Mouse (Mus musculus) neural tube, embryonic 14.5 days (tissue): Measurements from ENCODE around the gene Sppl2a. TPM values are rescaled to one million over a fixed set of nuclear protein-coding genes. Genes with fewer than 3 reads are reported as not detected.

Experiments used
- ATAC-seq: fragments of 200-750 bp; cut with Nextera tagmentation; 2 replicates; pipeline ENCODE4 v1.8.0; 2017; ENCODE audit warnings: low read depth, mild to moderate bottlenecking, moderate TSS enrichment, moderate library complexity
- H3K27ac ChIP-seq: fragments of 300-500 bp; sonication (generic); 2 replicates; pipeline ENCODE4 v1.5.1; 2014; ENCODE audit warnings: low read depth, mild to moderate bottlenecking, control low read depth, low read length, moderate library complexity, mixed read lengths
- H3K27me3 ChIP-seq: fragments of 300-500 bp; sonication (generic); 2 replicates; pipeline ENCODE4 v1.6.1; 2014; ENCODE audit warnings: low read length; ENCODE audit not compliant: control insufficient read depth, insufficient read depth
- H3K36me3 ChIP-seq: fragments of 300-500 bp; sonication (generic); 2 replicates; pipeline ENCODE4 v1.6.1; 2014; ENCODE audit warnings: low read length, mixed read lengths; ENCODE audit not compliant: control insufficient read depth, insufficient read depth
- H3K4me1 ChIP-seq: fragments of 300-500 bp; sonication (generic); 2 replicates; pipeline ENCODE4 v1.6.1; 2014; ENCODE audit warnings: low read length; ENCODE audit not compliant: control insufficient read depth, insufficient read depth
- H3K4me2 ChIP-seq: fragments of 300-500 bp; sonication (generic); 2 replicates; pipeline ENCODE4 v1.6.1; 2014; ENCODE audit warnings: mild to moderate bottlenecking, low read depth, low read length, control low read depth
- H3K4me3 ChIP-seq: fragments of 300-500 bp; sonication (generic); 2 replicates; pipeline ENCODE4 v1.5.1; 2014; ENCODE audit warnings: low read depth, low read length, control low read depth, mixed read lengths
- H3K9ac ChIP-seq: fragments of 300-500 bp; sonication (generic); replicated peaks from 2 replicates; pipeline ENCODE4 v1.6.1; 2014; ENCODE audit warnings: low read depth, mild to moderate bottlenecking, control low read depth, low read length, mixed read lengths
- H3K9me3 ChIP-seq: fragments of 300-500 bp; sonication (generic); 2 replicates; pipeline ENCODE4 v1.6.1; 2016; ENCODE audit warnings: low read length; ENCODE audit not compliant: control insufficient read depth
- WGBS: fragments of 180-500 bp; shearing (Covaris S2); extraction: QIAGEN DNeasy Blood & Tissue Kit; methylation state at CpG from one replicate; pipeline ENCODE4 v1.1.7; 2014; 5-methylcytosine and 5-hydroxymethylcytosine counted together
- polyA plus RNA-seq: library from polyadenylated mRNA; unstranded; fragments of >200 nt; fragmentation: Nextera tagmentation; extraction: Ambion mirVana; gene quantifications from 2 replicates; pipeline ENCODE4 v1.2.1, GENCODE M21; 2014

Gene Sppl2a
- polyA plus RNA-seq, 1 experiment from 2014 or later, result 40.5 TPM

DNA sequence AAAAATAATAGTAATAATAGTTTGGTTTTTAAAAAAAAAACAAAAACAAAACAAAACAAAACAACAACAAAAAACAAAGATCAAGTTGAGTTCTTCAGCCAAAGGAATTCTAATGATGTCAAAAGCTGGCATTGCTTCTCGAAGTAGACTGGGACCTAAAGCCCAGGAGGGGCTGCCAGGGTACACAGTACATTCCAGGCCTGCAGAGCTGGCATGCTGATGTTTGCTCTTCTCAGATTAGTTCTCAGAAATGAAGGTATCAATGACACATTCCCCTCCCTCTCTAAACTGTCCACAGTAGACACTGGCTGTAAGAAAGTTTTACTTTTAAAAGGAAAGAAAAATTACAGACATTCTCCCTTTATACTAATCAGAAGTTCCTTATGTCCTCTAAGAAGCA, 16.8 kb downstream of the Sppl2a start:
- no peak for ATAC-seq
- no peak overlapping the region for H3K4me3 ChIP-seq
- no peak overlapping the region for H3K4me2 ChIP-seq
- 76% methylated on average over 1 of the region's 1 CpGs for WGBS
- H3K27ac ChIP-seq, result no peak overlapping the region
- no peaks in the 10 kb centered on the region for H3K4me1 ChIP-seq
- H3K36me3 ChIP-seq, result peaks cover 48% of the 10 kb centered on the region
- H3K9ac ChIP-seq, result no peak overlapping the region
- H3K27me3 ChIP-seq, result no peaks in the 10 kb centered on the region
- H3K9me3 ChIP-seq, result no peaks in the 10 kb centered on the region

DNA sequence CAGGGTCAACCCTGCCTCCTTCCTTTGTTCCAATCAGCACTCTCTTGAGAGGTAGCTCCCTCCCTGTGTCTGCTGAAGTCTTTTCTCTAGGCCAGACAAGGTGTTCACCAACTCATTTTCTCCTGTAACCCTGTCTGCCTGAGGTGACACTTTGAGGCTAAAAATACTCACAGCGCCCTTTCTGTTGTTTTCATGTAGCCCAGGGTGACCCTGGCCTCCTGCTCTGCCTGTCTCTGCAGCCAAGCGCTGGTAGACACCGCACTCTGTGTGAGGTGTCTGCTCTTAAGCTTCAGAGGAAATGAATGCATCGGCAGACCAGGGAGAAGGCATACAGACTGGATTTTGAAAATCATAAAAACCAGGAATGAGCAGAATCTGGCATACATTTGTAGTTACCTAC, 18.9 kb downstream of the Sppl2a start:
- no peak overlapping the region for H3K4me2 ChIP-seq
- ATAC-seq, result no peak
- WGBS, result 60% methylated on average over 4 of the region's 4 CpGs
- no peak overlapping the region for H3K27ac ChIP-seq
- H3K9ac ChIP-seq, result no peak overlapping the region
- H3K4me1 ChIP-seq, result no peaks in the 10 kb centered on the region
- no peaks in the 10 kb centered on the region for H3K9me3 ChIP-seq
- peaks cover 33% of the 10 kb centered on the region for H3K36me3 ChIP-seq
- H3K27me3 ChIP-seq, result no peaks in the 10 kb centered on the region
- H3K4me3 ChIP-seq, result no peak overlapping the region

DNA sequence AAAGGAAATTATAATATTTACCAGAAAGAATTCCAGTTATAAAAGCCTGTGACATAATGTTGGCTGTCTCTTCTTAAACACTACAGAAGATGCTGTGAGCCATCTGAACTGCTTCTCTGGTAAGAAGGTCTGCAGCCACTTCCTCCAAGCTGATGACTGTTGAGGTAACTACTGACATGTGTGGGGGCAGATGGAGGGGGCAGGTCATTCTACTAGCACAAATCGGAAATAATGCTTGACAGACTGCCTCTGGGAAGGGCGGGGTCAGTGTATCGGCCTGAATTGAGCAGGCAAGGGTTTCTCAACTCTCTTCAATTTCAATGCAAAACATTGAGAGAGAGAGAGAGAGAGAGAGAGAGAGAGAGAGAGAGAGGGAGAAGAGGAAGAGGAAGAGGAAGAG, 28.9 kb downstream of the Sppl2a start:
- Histone ChIP-seq H3K9ac (no peak overlapping the region), H3K4me1 (no peaks in the 10 kb centered on the region), H3K4me2 (no peak overlapping the region), H3K27ac (no peak overlapping the region), H3K27me3 (no peaks in the 10 kb centered on the region), H3K4me3 (no peak overlapping the region), H3K36me3 (no peaks in the 10 kb centered on the region), H3K9me3 (no peaks in the 10 kb centered on the region)
- WGBS, result 86% methylated on average over 3 of the region's 3 CpGs
- ATAC-seq, result no peak

DNA sequence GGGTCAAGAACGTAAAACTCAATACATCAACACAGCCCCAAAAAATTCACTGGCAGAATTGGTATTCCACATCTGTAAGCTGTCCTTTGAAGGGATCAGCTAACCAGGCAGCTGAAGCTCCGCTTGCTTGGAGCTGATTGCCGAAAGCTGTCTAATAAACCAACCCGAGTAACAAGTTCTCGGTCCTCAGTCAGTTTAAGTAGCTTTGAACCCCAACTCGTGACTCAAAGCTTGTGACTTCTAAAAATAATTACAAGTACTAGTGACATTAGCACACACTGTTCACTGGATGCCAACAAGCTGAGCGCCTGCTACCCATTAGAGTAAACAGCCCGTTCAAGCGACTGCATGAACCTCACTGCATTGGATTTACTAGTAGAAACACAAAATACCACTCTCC, 35.5 kb downstream of the Sppl2a start:
- H3K9me3 ChIP-seq, result no peaks in the 10 kb centered on the region
- H3K4me1 ChIP-seq, result no peaks in the 10 kb centered on the region
- H3K27ac ChIP-seq, result no peak overlapping the region
- peaks cover 4% of the 10 kb centered on the region; the same call in 1 of the 2 replicates for H3K36me3 ChIP-seq
- H3K4me3 ChIP-seq, result no peak overlapping the region
- H3K9ac ChIP-seq, result no peak overlapping the region
- ATAC-seq, result no peak
- 92% methylated on average over 9 of the region's 9 CpGs for WGBS
- H3K27me3 ChIP-seq, result no peaks in the 10 kb centered on the region
- H3K4me2 ChIP-seq, result no peak overlapping the region

DNA sequence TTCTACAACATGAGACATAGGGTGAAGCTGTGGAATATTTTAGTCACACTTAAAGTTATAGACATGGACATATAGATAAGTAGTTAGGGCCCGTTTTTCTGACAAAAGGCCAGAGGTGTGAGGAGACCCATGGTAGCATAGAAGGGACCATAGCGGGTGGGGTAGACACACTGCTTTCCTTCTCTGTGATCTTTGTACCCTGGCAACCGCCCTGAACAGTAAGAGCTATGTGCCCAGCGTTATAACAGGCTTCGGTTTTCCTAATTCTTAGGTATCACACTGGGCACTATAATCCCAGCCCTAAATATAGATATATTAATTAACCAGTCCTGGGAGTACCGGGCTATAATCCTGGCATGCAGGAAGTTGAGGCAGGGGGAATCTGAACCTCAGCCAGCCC, 36.1 kb downstream of the Sppl2a start:
- no peak overlapping the region for H3K4me3 ChIP-seq
- no peaks in the 10 kb centered on the region for H3K4me1 ChIP-seq
- no peak for ATAC-seq
- H3K9ac ChIP-seq, result no peak overlapping the region
- 91% methylated on average over 6 of the region's 6 CpGs for WGBS
- no peaks in the 10 kb centered on the region for H3K9me3 ChIP-seq
- H3K4me2 ChIP-seq, result no peak overlapping the region
- no peak overlapping the region for H3K27ac ChIP-seq
- H3K36me3 ChIP-seq, result peaks cover 7% of the 10 kb centered on the region; the same call in 1 of the 2 replicates
- H3K27me3 ChIP-seq, result no peaks in the 10 kb centered on the region

DNA sequence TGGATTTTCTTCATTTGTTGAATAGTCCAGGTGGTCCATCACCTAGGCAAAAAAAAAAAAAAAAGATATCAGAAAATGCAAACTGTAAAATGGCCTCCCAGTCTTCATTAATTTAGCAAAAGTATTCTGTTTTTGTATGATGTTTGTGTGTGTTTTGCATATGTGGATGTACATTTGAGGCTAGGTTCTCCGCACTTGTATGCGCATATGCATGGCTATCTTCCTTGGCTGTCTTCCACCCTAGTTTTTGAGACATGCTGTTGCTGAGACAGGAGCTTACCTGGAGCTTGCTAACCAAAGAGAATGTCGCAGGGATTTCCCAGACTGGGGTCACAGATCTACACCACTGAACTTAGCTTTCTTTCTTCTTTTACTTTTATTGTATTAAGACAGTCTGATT, 38.8 kb downstream of the Sppl2a start:
- ATAC-seq, result no peak
- H3K9me3 ChIP-seq, result no peaks in the 10 kb centered on the region

DNA sequence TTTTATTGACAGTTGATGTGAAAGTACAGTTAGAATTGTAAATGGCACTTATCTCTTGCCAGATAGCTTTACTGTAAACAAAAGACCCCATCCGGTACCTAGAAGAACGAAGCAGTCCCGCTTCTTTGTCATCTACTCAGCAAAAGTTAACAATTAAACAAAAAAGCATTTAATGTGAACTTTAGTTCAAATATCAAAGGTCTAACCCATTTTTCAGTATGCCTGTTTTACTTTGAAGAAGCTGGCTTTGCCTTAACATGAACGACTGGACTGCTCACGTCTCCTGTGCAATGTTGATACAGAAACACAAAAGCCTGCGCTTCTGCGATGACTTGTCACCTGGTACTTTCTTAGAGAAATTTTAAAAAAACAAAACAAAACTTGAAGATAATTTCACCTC, 40.7 kb downstream of the Sppl2a start:
- H3K4me1 ChIP-seq, result no peaks in the 10 kb centered on the region
- H3K36me3 ChIP-seq, result peaks cover 7% of the 10 kb centered on the region; the same call in 1 of the 2 replicates
- no peak overlapping the region for H3K4me2 ChIP-seq
- no peaks in the 10 kb centered on the region for H3K9me3 ChIP-seq
- H3K9ac ChIP-seq, result no peak overlapping the region
- ATAC-seq, result no peak
- no peak overlapping the region for H3K27ac ChIP-seq
- 93% methylated on average over 7 of the region's 7 CpGs for WGBS
- H3K27me3 ChIP-seq, result no peaks in the 10 kb centered on the region
- no peak overlapping the region for H3K4me3 ChIP-seq

More for the DNA sequence above, 38.8 kb downstream of the Sppl2a start:
- Histone ChIP-seq H3K36me3 (peaks cover 7% of the 10 kb centered on the region; the same call in 1 of the 2 replicates), H3K27ac (no peak overlapping the region), H3K4me2 (no peak overlapping the region), H3K27me3 (no peaks in the 10 kb centered on the region), H3K4me1 (no peaks in the 10 kb centered on the region), H3K9ac (no peak overlapping the region), H3K4me3 (no peak overlapping the region)
- WGBS, result 94% methylated on average over 3 of the region's 3 CpGs

DNA sequence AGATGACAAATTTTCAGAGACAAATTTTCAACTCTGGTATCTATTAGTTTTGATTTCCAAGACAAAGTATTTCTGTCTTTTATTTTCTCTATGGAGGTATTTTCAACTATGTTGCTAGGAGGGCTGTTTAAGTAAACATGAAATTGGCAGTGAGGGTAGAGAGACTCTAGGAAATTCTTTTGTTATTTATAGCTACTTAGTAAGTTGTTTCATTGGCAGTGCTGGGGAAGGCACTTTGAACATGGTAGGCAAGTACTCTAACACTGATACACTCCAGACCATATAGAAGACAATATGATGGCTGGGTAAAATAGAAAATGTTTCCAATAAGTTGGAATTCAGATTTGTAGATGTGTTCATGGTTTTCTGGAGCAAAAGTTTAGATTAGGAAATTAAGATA, 41.3 kb downstream of the Sppl2a start:
- H3K4me2 ChIP-seq, result no peak overlapping the region
- no peak for ATAC-seq
- no peaks in the 10 kb centered on the region for H3K4me1 ChIP-seq
- no peaks in the 10 kb centered on the region for H3K27me3 ChIP-seq
- H3K27ac ChIP-seq, result no peak overlapping the region
- no peak overlapping the region for H3K9ac ChIP-seq
- H3K9me3 ChIP-seq, result no peaks in the 10 kb centered on the region
- no peak overlapping the region for H3K4me3 ChIP-seq
- peaks cover 7% of the 10 kb centered on the region; the same call in 1 of the 2 replicates for H3K36me3 ChIP-seq

DNA sequence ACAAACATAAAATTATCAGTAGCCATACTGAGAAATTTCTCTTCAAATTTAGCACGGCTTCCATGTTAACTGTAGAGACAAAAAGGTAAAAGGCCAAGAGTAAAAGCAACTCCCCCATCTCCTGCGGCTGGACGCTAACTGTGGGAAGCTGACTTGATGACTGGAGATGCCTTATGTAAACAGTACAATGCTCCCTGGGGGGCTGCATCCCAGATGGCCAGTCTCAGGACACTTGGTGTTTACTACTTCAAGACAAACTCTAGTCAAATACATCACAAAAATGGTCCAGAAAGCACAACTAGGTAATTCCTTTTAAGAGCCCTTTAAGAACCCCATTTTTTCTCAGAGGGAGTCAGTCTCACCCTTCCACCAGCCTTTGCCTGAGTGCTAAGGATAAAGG, 45.9 kb downstream of the Sppl2a start:
- no peak for ATAC-seq
- no peaks in the 10 kb centered on the region for H3K9me3 ChIP-seq
- peaks cover under 1% of the 10 kb centered on the region; the same call in 1 of the 2 replicates for H3K36me3 ChIP-seq
- H3K9ac ChIP-seq, result no peak overlapping the region
- H3K27me3 ChIP-seq, result no peaks in the 10 kb centered on the region
- no peak overlapping the region for H3K4me2 ChIP-seq
- H3K4me3 ChIP-seq, result no peak overlapping the region
- WGBS, result 76% methylated on average over 3 of the region's 3 CpGs
- no peaks in the 10 kb centered on the region for H3K4me1 ChIP-seq
- H3K27ac ChIP-seq, result no peak overlapping the region

DNA sequence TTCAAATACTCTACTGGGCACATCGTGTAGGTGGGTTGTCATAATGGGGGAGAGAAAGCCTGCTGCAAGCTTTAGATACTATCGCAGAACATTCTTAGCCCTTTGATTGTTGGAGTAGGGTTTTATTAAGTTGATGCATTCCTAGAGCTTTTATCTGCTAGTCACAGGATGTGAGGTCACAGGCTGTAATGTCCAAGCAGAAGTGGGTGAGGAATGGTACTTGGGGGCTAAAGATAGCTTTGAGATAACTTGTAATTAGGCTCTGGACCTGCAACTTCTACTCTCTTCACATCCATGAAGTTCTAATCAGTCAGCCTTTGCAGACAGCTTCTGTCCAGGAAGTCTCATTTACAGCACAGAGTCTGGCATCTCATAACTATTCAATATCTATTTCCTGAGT, 47.2 kb downstream of the Sppl2a start:
- Histone ChIP-seq H3K27ac (no peak overlapping the region), H3K27me3 (no peaks in the 10 kb centered on the region), H3K36me3 (no peaks in the 10 kb centered on the region), H3K9me3 (no peaks in the 10 kb centered on the region), H3K4me3 (no peak overlapping the region), H3K4me2 (no peak overlapping the region), H3K4me1 (no peaks in the 10 kb centered on the region), H3K9ac (no peak overlapping the region)
- ATAC-seq, result no peak
- 83% methylated on average over 2 of the region's 2 CpGs for WGBS
